Mouse (Mus musculus): ENCODE data around the gene Cd3e. TPM values are rescaled to one million over a fixed set of nuclear protein-coding genes. Genes with fewer than 3 reads are reported as not detected.
"Not testable (repeated sequence)": the region's sequence is repeated elsewhere in the genome, so short reads cannot be mapped to it uniquely, and the experiment has no call there.

Cd3e gene
- polyA plus RNA-seq, 1 experiment from 2014 or later: not detected

DNA sequence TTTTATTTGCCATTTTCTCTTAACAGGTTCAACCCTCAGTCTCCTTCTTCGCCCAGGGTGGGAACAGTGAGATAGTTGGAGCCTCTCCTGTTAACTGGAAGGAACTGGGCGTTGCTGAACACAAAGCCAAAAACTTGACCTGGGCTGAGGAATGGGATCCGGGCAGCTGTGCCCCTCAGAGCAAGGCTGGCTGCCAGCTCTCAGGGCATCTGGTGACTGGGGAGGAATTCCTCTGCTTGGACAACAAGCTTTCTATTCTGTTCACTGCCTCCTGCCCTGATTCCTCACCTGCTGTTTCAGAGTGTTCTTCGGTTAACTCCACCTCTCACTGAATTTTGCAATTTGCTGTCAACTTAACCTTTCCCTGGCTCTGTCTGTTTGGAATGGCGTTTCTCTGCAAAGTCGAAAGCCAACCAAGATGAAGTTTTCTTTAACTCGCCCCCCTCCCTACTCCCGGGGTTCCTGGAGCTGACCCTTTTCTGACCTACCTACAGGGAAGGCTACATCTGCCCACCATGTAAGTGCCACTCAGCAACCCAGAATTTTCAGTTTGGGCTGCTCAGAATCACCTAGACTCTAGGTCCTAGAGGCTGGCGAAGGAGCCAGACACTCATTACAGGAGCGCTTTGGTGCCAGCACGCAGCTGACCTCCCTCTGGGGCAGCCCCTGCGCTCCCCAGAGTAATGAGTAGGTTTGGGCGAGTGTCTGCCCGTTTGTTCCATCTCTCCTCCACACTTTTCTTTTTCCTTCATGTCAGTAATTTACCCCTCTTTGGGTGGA is 30.8 kb upstream of the Cd3e start:
- ATAC-seq: no peak
- H3K9ac ChIP-seq: no peak overlapping the region
- no peak overlapping the region for H3K4me2 ChIP-seq
- no peak overlapping the region for H3K4me3 ChIP-seq
- peaks cover 77% of the 10 kb centered on the region for H3K27me3 ChIP-seq
- H3K27ac ChIP-seq: no peak overlapping the region
- H3K36me3 ChIP-seq (ENCODE audit: poor library complexity, severe bottlenecking): no peaks in the 10 kb centered on the region
- WGBS: 19% methylated on average over 14 of the region's 14 CpGs
- 0 out of 2 replicates have a peak, but pooled peaks cover 3% of the 10 kb centered on the region for H3K4me1 ChIP-seq
- H3K9me3 ChIP-seq (replicated peaks): no peaks in the 10 kb centered on the region

DNA sequence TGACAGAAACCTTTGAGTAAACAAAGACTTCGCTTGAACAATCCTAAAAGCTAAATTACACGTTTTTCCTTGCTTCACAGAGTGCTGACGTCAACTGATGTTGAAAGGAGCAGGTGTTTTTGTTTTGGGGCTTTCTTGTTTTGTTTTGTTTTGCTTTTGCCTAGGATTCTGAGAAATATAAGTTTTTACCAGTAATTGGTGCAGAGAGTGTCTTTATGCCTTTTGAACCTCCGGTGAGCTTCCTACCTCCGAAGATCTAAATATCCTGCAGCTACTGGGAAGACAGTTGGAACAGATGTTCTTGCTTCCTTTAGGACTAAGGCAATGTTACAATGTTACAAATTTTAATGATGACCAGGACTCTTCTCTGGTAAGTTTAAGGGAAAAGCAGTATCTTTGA is 30.1 kb upstream of the Cd3e start, which contains the start of gene Mpzl2:
Gene Mpzl2, plus strand, starts transcription at position 301 of the 400 bp plus-strand sequence.
- no peaks in the 10 kb centered on the region for H3K9me3 ChIP-seq (replicated peaks)
- no peak within 1 kb of the TSS for H3K4me3 ChIP-seq
- no peaks in the 10 kb centered on the region for H3K36me3 ChIP-seq (ENCODE audit: poor library complexity, severe bottlenecking)
- H3K9ac ChIP-seq: no peak within 1 kb of the TSS
- no peak for ATAC-seq
- WGBS: 61% methylated on average over 5 of the region's 5 CpGs
- 0 out of 2 replicates have a peak, but pooled peaks cover 3% of the 10 kb centered on the region for H3K4me1 ChIP-seq
- H3K4me2 ChIP-seq: no peak within 1 kb of the TSS
- peaks cover 72% of the 10 kb centered on the region for H3K27me3 ChIP-seq
- no peak within 1 kb of the TSS for H3K27ac ChIP-seq

DNA sequence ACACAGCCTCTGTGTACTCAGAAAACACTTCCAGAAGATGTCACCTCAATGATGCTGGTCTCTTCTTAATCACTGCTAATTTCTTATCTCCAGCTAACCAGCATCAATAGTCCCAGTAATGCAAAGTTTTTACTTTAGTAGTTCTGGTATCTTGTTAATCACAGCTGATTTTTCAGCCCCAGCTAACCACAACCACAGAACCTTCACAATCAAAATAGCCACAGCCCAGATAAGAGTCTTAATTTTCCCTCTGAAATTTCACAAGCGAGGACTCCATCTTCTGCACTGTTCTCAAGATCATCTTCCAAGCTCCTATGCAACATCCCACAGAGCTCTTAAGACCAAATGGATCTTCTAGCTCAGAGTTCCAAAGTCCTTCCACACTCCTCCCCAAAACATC is 28.4 kb upstream of the Cd3e start:
- not testable (repeated sequence) for H3K4me1 ChIP-seq; H3K4me2 ChIP-seq; H3K9me3 ChIP-seq (replicated peaks); H3K36me3 ChIP-seq (ENCODE audit: poor library complexity, severe bottlenecking); H3K4me3 ChIP-seq; H3K9ac ChIP-seq; H3K27ac ChIP-seq; ATAC-seq
- H3K27me3 ChIP-seq: peaks cover 55% of the 10 kb centered on the region
- WGBS: 79% methylated on average over 1 of the region's 1 CpGs

DNA sequence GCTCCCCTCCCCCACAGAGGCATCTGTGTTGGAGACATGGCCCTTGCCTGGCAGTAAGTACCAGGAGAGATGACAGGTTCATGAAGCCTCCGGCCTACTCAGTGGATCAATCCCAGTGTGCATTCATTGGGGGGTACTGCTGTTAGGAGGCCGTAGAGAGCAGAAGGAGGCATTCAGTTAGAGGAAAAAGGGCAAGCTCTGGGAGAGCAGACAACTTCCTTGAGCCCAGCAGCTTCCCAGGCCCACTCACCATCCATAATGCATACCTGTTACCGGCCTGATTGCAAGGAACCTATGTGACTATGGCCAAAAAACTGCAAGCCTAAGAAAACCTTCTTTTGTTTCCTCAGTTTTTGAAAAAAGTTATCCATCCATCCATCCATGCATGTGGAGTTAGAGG is 25.1 kb upstream of the Cd3e start:
- Histone ChIP-seq H3K9me3 (replicated peaks) (no peaks in the 10 kb centered on the region), H3K4me2 (no peak overlapping the region), H3K36me3 (ENCODE audit: poor library complexity, severe bottlenecking) (no peaks in the 10 kb centered on the region), H3K4me3 (no peak overlapping the region), H3K27me3 (peaks cover 33% of the 10 kb centered on the region), H3K27ac (no peak overlapping the region), H3K9ac (no peak overlapping the region), H3K4me1 (no peaks in the 10 kb centered on the region)
- no peak for ATAC-seq
- WGBS: 87% methylated on average over 3 of the region's 3 CpGs

DNA sequence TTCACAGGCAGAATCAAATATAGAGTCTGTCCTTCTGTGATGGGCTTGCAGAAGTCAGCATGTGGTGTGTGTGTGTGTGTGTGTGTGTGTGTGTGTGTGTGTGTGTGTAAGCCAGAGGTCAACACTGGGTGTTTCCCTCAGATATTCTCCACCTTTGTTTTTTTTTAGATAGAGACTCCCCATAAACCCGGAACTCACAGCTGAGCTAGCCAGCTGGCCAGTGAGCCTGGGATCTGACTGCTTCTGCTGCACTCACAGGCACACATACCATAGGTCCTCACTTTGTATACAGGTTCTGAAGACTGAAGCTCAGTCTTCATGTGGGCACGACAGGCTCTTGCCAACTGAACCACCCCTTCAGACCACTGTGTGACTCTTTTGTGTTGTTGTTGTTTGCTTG is 22.8 kb upstream of the Cd3e start:
- Histone ChIP-seq H3K9ac (no peak overlapping the region), H3K4me2 (no peak overlapping the region), H3K4me3 (no peak overlapping the region), H3K4me1 (no peaks in the 10 kb centered on the region), H3K36me3 (ENCODE audit: poor library complexity, severe bottlenecking) (no peaks in the 10 kb centered on the region), H3K27me3 (peaks cover 24% of the 10 kb centered on the region), H3K9me3 (replicated peaks) (no peaks in the 10 kb centered on the region), H3K27ac (no peak overlapping the region)
- ATAC-seq: no peak
- WGBS: 72% methylated on average over 2 of the region's 2 CpGs

DNA sequence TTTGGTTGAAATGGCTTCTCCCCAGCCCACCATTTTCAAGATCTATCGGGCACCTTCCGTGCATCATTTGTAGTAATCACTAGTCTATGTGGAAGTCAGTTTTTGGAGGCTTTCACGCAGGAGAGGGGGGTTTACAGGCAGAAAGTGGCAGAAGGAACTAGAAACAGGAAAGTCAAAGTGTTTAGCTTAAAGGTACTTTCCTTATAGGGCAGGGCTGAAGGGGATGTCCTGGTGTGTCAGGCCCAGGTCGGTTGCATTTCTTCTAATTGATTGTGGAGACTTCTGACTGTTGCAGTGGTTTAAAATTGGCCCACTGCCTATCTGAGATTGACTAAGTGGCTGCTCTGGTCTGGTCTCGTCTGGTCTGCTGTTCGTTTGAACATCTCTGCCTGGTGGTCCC is 20.9 kb upstream of the Cd3e start:
- WGBS: 83% methylated on average over 6 of the region's 6 CpGs
- no peaks in the 10 kb centered on the region for H3K36me3 ChIP-seq (ENCODE audit: poor library complexity, severe bottlenecking)
- ATAC-seq: no peak
- H3K4me1 ChIP-seq: no peaks in the 10 kb centered on the region
- peaks cover 28% of the 10 kb centered on the region for H3K27me3 ChIP-seq
- no peak overlapping the region for H3K9ac ChIP-seq
- H3K27ac ChIP-seq: no peak overlapping the region
- no peak overlapping the region for H3K4me3 ChIP-seq
- H3K4me2 ChIP-seq: no peak overlapping the region
- no peaks in the 10 kb centered on the region for H3K9me3 ChIP-seq (replicated peaks)

DNA sequence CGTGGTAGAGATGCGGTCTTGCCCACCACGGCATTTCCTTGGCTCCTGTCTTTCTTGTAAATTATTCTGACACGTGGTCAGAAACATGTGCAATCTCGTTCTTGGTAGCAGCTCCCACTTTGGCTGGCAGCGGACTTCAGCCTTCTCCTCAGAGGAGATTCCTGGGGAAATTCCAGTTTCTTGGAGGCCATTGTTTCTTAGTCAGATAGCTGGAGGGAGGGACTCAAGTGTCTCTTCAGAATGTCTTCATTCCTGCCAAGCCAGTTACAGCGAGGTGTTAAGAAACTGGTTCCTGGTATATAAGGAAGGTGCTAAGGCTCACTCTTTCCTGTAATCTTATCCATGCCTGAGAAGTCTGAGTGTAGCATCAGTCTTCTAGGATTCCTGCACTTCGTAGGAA is 17.9 kb upstream of the Cd3e start:
- H3K9me3 ChIP-seq (replicated peaks): no peaks in the 10 kb centered on the region
- H3K27me3 ChIP-seq: peaks cover 34% of the 10 kb centered on the region
- no peak for ATAC-seq
- H3K27ac ChIP-seq: no peak overlapping the region
- H3K36me3 ChIP-seq (ENCODE audit: poor library complexity, severe bottlenecking): no peaks in the 10 kb centered on the region
- no peak overlapping the region for H3K4me2 ChIP-seq
- no peaks in the 10 kb centered on the region for H3K4me1 ChIP-seq
- 77% methylated on average over 8 of the region's 8 CpGs for WGBS
- H3K4me3 ChIP-seq: no peak overlapping the region
- H3K9ac ChIP-seq: no peak overlapping the region

DNA sequence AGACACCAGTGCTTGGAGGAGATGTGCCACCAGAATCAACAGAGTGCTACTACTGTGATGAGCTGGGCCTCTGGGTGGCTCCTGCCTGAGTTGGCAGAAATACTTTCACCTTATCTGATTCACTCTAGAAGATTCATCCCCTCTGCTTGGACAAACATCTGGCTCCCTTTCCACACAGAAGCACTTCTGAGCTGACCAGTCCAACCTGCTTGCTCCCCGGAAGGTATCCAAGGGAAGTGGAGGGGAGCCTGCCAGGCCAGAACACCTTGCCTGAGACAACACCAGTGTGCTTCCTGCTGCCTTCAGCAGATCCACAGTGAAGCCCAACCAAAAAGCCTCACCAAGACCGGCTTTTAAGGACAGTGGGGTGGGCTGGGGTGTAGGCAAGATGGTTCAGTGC is 14.8 kb upstream of the Cd3e start:
- Histone ChIP-seq H3K9ac (0 out of 2 replicates have a peak overlapping the region, but pooled peaks have one; percentile 12), H3K4me2 (no peak overlapping the region), H3K27ac (no peak overlapping the region), H3K36me3 (ENCODE audit: poor library complexity, severe bottlenecking) (no peaks in the 10 kb centered on the region), H3K4me1 (no peaks in the 10 kb centered on the region), H3K27me3 (peaks cover 20% of the 10 kb centered on the region), H3K9me3 (replicated peaks) (no peaks in the 10 kb centered on the region), H3K4me3 (no peak overlapping the region)
- 82% methylated on average over 2 of the region's 2 CpGs for WGBS
- no peak for ATAC-seq

DNA sequence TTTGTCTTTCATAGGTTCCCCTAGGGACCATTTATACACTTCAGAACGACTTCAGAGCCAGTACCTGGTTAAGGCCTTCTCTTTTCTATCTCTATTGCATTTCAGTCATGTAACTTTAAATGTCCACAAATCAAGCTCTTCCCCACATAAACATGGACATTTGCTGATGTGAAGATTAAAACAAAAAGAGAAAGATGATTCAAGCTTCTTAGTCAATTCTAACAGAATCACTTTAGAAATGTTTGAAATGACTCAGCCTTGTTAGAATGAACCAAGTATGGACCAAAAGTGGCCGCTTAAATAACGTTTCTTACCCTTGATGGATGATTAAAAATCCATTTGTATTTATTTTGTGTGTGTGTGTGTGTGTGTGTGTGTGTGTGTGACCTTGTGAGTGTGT is 14.2 kb upstream of the Cd3e start:
- peaks cover 14% of the 10 kb centered on the region for H3K27me3 ChIP-seq
- H3K4me1 ChIP-seq: no peaks in the 10 kb centered on the region
- H3K36me3 ChIP-seq (ENCODE audit: poor library complexity, severe bottlenecking): no peaks in the 10 kb centered on the region
- WGBS: 60% methylated on average over 3 of the region's 3 CpGs
- H3K27ac ChIP-seq: no peak overlapping the region
- H3K9ac ChIP-seq: no peak overlapping the region
- ATAC-seq: no peak
- no peaks in the 10 kb centered on the region for H3K9me3 ChIP-seq (replicated peaks)
- no peak overlapping the region for H3K4me3 ChIP-seq
- H3K4me2 ChIP-seq: no peak overlapping the region

DNA sequence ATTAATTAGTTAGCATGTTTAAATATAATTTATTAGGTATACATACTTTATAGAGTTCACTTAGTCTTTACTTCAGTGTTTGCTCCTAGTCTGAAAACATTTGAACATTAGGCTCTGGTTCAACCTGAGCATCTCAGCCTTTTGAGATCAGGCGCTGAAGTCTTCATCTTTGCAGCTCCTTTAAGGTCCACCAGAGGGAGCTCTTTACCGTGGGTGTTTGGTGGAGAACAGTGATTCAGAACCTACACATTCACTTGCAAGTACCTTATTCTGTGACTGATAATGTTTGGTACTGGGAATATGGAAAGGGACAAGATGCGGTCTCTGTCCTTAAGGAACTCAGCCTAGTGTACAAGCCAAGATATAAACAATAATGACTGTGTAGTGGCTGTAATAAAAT is 13.4 kb upstream of the Cd3e start:
- H3K9me3 ChIP-seq (replicated peaks): no peaks in the 10 kb centered on the region
- H3K4me3 ChIP-seq: no peak overlapping the region
- no peak overlapping the region for H3K9ac ChIP-seq
- H3K27me3 ChIP-seq: peaks cover 14% of the 10 kb centered on the region
- H3K4me2 ChIP-seq: no peak overlapping the region
- no peak for ATAC-seq
- WGBS: 11% methylated on average over 3 of the region's 3 CpGs
- no peaks in the 10 kb centered on the region for H3K4me1 ChIP-seq
- no peak overlapping the region for H3K27ac ChIP-seq
- no peaks in the 10 kb centered on the region for H3K36me3 ChIP-seq (ENCODE audit: poor library complexity, severe bottlenecking)

DNA sequence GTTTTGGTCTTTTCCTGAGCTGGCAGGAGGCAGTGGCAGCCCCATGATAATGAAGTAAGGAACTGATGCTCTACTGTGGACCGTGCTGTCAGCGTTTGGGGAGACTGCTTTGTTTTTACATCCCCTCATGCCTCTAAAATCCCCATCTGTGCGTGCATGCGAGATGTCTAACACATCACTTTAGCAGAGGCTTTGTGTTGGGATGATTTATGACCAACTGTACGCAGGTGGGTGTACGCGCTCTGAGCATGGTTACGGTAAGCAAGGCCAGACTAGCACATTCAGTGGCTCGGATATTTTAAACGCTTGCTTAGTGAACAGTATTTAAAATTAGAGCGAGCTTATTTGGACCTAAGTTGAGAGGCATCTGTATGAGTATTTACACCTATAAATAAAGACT is 8.6 kb upstream of the Cd3e start:
- Histone ChIP-seq H3K27ac (no peak overlapping the region), H3K36me3 (ENCODE audit: poor library complexity, severe bottlenecking) (no peaks in the 10 kb centered on the region), H3K4me3 (no peak overlapping the region), H3K4me2 (no peak overlapping the region), H3K27me3 (no peaks in the 10 kb centered on the region), H3K4me1 (no peaks in the 10 kb centered on the region), H3K9ac (no peak overlapping the region), H3K9me3 (replicated peaks) (no peaks in the 10 kb centered on the region)
- no peak for ATAC-seq
- WGBS: 90% methylated on average over 11 of the region's 11 CpGs

DNA sequence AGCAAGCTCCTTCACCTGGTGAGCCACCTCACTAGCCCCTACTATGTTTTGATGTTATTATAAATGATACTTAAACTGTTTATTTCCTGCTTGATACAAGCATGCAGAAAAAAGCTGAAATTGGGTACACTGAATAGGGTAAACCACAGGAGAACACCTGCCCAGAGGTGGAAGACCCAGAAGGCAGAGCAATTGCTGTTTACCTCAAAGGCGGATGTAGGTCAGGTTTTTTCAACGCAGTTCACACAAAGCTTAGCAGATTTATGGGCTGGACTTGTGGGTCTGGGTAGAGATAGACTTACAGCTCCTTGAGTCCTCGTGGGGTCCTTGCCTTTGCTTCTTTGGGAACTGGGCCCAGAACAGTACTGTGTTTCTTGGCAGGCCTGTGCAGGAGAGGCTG is 6.4 kb upstream of the Cd3e start:
- H3K9me3 ChIP-seq (replicated peaks): no peaks in the 10 kb centered on the region
- H3K27ac ChIP-seq: no peak overlapping the region
- H3K4me3 ChIP-seq: no peak overlapping the region
- no peak overlapping the region for H3K4me2 ChIP-seq
- H3K9ac ChIP-seq: no peak overlapping the region
- no peaks in the 10 kb centered on the region for H3K4me1 ChIP-seq
- 76% methylated on average over 3 of the region's 3 CpGs for WGBS
- no peaks in the 10 kb centered on the region for H3K36me3 ChIP-seq (ENCODE audit: poor library complexity, severe bottlenecking)
- H3K27me3 ChIP-seq: peaks cover 3% of the 10 kb centered on the region; the same call in 1 of the 2 replicates
- no peak for ATAC-seq

DNA sequence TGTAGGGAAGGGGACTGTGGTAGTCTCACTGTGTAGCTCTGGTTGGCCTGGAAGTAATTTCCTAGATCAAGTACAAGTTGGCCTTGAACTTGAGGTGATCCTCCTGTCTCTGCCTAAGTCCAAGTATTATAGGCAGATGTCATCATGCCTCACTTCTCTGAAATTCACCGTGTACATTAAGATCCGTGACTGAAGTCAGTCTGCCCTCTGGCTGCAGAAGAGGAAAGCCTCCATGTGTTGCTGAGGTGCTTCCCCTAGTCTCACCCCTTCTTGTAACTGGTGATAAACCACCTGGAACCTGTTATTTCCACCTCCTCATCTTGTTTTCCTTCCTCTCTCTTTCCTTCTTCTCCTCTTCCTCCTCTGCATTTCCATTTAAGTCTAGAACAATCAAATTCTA is 5.5 kb upstream of the Cd3e start:
- Histone ChIP-seq H3K27me3 (peaks cover 3% of the 10 kb centered on the region; the same call in 1 of the 2 replicates), H3K9ac (no peak overlapping the region), H3K4me3 (no peak overlapping the region), H3K4me2 (no peak overlapping the region), H3K4me1 (no peaks in the 10 kb centered on the region), H3K27ac (no peak overlapping the region), H3K36me3 (ENCODE audit: poor library complexity, severe bottlenecking) (no peaks in the 10 kb centered on the region), H3K9me3 (replicated peaks) (no peaks in the 10 kb centered on the region)
- ATAC-seq: no peak
- WGBS: 46% methylated on average over 2 of the region's 2 CpGs
